Mouse (Mus musculus): Measurements from ENCODE around the gene Lsamp. TPM values are rescaled to one million over a fixed set of nuclear protein-coding genes. Genes with fewer than 3 reads are reported as not detected.

Gene Lsamp
- polyA plus RNA-seq, 1 experiment, result not detected

DNA sequence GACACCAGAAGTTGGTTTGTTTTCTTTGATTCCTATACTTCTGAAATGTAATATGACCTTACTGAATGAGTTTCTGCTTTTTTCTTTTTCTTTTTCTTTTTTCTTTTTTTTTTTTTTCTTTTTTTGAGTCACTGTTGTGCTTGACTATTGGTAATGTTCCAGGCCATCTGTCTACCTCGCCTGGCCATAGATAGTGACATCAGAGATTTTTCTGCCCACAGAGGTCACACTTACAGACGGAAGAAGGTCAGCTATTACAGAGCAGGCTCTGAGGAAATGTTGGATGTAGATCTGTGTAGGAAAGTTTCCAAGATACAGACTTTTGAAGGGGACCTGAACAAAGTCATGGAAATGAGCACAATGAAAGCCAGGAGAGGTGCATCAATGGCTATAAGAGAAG lies 76.3 kb downstream of the Lsamp start:
- TF ChIP-seq CTCF (IDR thresholded peaks at IDR 0.05; ENCODE audit: low read depth, low read length) (no peak), POLR2A (IDR thresholded peaks at IDR 0.05; ENCODE audit: insufficient read depth, low read length) (no peak), EP300 (IDR thresholded peaks at IDR 0.05; ENCODE audit: insufficient read depth, low read depth, low read length) (no peak)
- no peaks in the 10 kb centered on the region for H3K4me1 ChIP-seq (ENCODE audit: control insufficient read depth, insufficient read depth, low read length)
- H3K27ac ChIP-seq (ENCODE audit: insufficient read depth, low read length), result no peak overlapping the region
- no peaks in the 10 kb centered on the region for H3K9me3 ChIP-seq (replicated peaks; ENCODE audit: control insufficient read depth, insufficient read depth, low read length, poor library complexity, severe bottlenecking)
- H3K27me3 ChIP-seq (ENCODE audit: control insufficient read depth, insufficient read depth, low read length, poor library complexity, severe bottlenecking), result no peaks in the 10 kb centered on the region
- H3K4me3 ChIP-seq (ENCODE audit: low read depth, low read length), result no peak overlapping the region
- no peak overlapping the region for H3K9ac ChIP-seq (ENCODE audit: low read depth, poor library complexity, severe bottlenecking)
- no peaks in the 10 kb centered on the region for H3K36me3 ChIP-seq (ENCODE audit: control insufficient read depth, insufficient read depth, low read length, poor library complexity, severe bottlenecking)

DNA sequence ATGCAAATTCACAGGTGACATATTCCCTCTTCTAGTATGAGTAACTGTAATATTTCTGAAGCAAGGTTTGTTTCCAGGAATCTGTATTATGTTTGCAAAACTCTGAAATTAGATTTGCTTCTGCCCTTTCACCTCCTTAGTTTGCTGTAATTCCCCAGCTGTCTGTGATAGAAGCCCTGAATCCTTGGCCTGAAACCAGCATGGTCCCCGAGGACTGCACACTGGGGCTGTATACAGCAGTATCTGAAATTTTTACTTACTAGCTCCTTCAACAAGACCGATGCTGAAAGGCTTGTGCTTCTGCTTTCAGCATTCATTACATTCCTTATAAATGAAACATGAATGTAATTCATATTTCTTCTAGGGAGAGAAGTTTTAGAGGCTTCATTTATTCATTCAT lies 91.4 kb downstream of the Lsamp start:
- H3K4me3 ChIP-seq (ENCODE audit: low read depth, low read length), result no peak overlapping the region
- H3K27ac ChIP-seq (ENCODE audit: insufficient read depth, low read length), result no peak overlapping the region
- H3K4me1 ChIP-seq (ENCODE audit: control insufficient read depth, insufficient read depth, low read length), result no peaks in the 10 kb centered on the region
- no peaks in the 10 kb centered on the region for H3K27me3 ChIP-seq (ENCODE audit: control insufficient read depth, insufficient read depth, low read length, poor library complexity, severe bottlenecking)
- no peak overlapping the region for H3K9ac ChIP-seq (ENCODE audit: low read depth, poor library complexity, severe bottlenecking)
- no peaks in the 10 kb centered on the region for H3K36me3 ChIP-seq (ENCODE audit: control insufficient read depth, insufficient read depth, low read length, poor library complexity, severe bottlenecking)
- H3K9me3 ChIP-seq (replicated peaks; ENCODE audit: control insufficient read depth, insufficient read depth, low read length, poor library complexity, severe bottlenecking), result no peaks in the 10 kb centered on the region
- no peak for TF ChIP-seq CTCF (IDR thresholded peaks at IDR 0.05; ENCODE audit: low read depth, low read length)
- no peak for TF ChIP-seq POLR2A (IDR thresholded peaks at IDR 0.05; ENCODE audit: insufficient read depth, low read length)
- no peak for TF ChIP-seq EP300 (IDR thresholded peaks at IDR 0.05; ENCODE audit: insufficient read depth, low read depth, low read length)

DNA sequence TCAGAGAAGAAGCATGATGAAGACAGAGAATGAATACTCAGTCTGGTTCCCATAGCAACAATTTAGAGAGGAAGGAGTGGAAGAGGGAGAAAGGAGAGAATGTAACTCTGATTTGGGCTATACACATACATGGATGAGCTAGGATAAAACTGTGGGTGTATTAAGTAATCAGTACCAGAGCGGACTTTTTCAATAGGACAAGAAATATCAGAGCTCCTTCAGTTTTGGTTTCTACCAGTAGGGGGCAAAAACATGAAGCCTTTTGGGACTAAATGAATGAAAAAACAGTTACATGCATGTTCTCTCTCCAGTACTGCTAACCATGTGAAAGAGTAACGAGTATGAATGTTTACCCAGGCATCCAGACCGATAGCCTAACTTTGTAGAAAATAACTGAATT lies 96.1 kb downstream of the Lsamp start:
- no peaks in the 10 kb centered on the region for H3K9me3 ChIP-seq (replicated peaks; ENCODE audit: control insufficient read depth, insufficient read depth, low read length, poor library complexity, severe bottlenecking)
- H3K36me3 ChIP-seq (ENCODE audit: control insufficient read depth, insufficient read depth, low read length, poor library complexity, severe bottlenecking), result no peaks in the 10 kb centered on the region
- H3K27ac ChIP-seq (ENCODE audit: insufficient read depth, low read length), result no peak overlapping the region
- no peaks in the 10 kb centered on the region for H3K4me1 ChIP-seq (ENCODE audit: control insufficient read depth, insufficient read depth, low read length)
- H3K9ac ChIP-seq (ENCODE audit: low read depth, poor library complexity, severe bottlenecking), result no peak overlapping the region
- TF ChIP-seq EP300 (IDR thresholded peaks at IDR 0.05; ENCODE audit: insufficient read depth, low read depth, low read length) (no peak), CTCF (IDR thresholded peaks at IDR 0.05; ENCODE audit: low read depth, low read length) (no peak), POLR2A (IDR thresholded peaks at IDR 0.05; ENCODE audit: insufficient read depth, low read length) (no peak)
- H3K4me3 ChIP-seq (ENCODE audit: low read depth, low read length), result no peak overlapping the region
- no peaks in the 10 kb centered on the region for H3K27me3 ChIP-seq (ENCODE audit: control insufficient read depth, insufficient read depth, low read length, poor library complexity, severe bottlenecking)

DNA sequence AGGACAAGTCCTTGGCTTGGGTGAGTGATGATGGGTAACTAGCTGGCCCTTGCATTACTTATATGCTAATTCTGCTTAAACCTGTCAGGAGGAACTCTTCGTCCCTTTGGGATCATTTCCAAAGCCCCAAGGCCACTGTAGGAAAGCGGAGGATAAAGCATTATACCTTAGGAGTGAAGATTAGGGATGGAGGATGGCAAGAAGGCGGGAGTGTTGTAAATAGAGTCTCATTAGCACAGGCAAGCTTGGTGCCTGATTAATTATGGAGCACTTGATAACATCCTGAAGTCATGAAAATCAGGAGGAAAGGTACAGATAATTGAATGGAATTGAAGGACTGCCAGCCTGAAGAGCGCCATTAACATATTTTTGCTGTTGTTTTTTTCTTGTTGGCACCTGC lies 120.2 kb downstream of the Lsamp start:
- no peaks in the 10 kb centered on the region for H3K36me3 ChIP-seq (ENCODE audit: control insufficient read depth, insufficient read depth, low read length, poor library complexity, severe bottlenecking)
- TF ChIP-seq POLR2A (IDR thresholded peaks at IDR 0.05; ENCODE audit: insufficient read depth, low read length) (no peak), EP300 (IDR thresholded peaks at IDR 0.05; ENCODE audit: insufficient read depth, low read depth, low read length) (no peak), CTCF (IDR thresholded peaks at IDR 0.05; ENCODE audit: low read depth, low read length) (no peak)
- H3K27me3 ChIP-seq (ENCODE audit: control insufficient read depth, insufficient read depth, low read length, poor library complexity, severe bottlenecking), result no peaks in the 10 kb centered on the region
- H3K9me3 ChIP-seq (replicated peaks; ENCODE audit: control insufficient read depth, insufficient read depth, low read length, poor library complexity, severe bottlenecking), result no peaks in the 10 kb centered on the region
- H3K27ac ChIP-seq (ENCODE audit: insufficient read depth, low read length), result no peak overlapping the region
- no peaks in the 10 kb centered on the region for H3K4me1 ChIP-seq (ENCODE audit: control insufficient read depth, insufficient read depth, low read length)
- no peak overlapping the region for H3K9ac ChIP-seq (ENCODE audit: low read depth, poor library complexity, severe bottlenecking)
- no peak overlapping the region for H3K4me3 ChIP-seq (ENCODE audit: low read depth, low read length)

DNA sequence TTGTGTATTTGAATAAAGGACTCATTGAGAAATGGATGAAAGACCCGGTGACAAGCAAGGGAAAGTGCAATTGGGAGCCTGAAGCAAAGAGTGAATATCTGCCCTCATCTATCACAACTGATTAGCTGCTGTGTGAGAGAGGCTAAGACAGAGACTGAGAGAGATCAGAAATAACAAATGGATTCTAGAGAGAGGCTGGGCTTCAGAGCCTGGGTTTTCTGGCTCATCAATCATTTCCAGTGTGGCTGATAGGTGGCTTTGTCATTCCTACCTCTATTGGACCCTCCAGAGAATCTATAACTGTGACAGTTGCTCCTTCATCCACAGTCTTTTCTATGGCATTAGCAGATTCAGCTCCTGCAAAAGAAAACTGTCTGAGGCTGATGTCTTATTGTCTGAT lies 198.8 kb downstream of the Lsamp start:
- Histone ChIP-seq H3K4me3 (ENCODE audit: low read depth, low read length) (no peak overlapping the region), H3K4me1 (ENCODE audit: control insufficient read depth, insufficient read depth, low read length) (no peaks in the 10 kb centered on the region), H3K27me3 (ENCODE audit: control insufficient read depth, insufficient read depth, low read length, poor library complexity, severe bottlenecking) (no peaks in the 10 kb centered on the region), H3K36me3 (ENCODE audit: control insufficient read depth, insufficient read depth, low read length, poor library complexity, severe bottlenecking) (no peaks in the 10 kb centered on the region), H3K27ac (ENCODE audit: insufficient read depth, low read length) (no peak overlapping the region), H3K9me3 (replicated peaks; ENCODE audit: control insufficient read depth, insufficient read depth, low read length, poor library complexity, severe bottlenecking) (no peaks in the 10 kb centered on the region), H3K9ac (ENCODE audit: low read depth, poor library complexity, severe bottlenecking) (no peak overlapping the region)
- no peak for TF ChIP-seq POLR2A (IDR thresholded peaks at IDR 0.05; ENCODE audit: insufficient read depth, low read length)
- TF ChIP-seq CTCF (IDR thresholded peaks at IDR 0.05; ENCODE audit: low read depth, low read length), result no peak
- no peak for TF ChIP-seq EP300 (IDR thresholded peaks at IDR 0.05; ENCODE audit: insufficient read depth, low read depth, low read length)

DNA sequence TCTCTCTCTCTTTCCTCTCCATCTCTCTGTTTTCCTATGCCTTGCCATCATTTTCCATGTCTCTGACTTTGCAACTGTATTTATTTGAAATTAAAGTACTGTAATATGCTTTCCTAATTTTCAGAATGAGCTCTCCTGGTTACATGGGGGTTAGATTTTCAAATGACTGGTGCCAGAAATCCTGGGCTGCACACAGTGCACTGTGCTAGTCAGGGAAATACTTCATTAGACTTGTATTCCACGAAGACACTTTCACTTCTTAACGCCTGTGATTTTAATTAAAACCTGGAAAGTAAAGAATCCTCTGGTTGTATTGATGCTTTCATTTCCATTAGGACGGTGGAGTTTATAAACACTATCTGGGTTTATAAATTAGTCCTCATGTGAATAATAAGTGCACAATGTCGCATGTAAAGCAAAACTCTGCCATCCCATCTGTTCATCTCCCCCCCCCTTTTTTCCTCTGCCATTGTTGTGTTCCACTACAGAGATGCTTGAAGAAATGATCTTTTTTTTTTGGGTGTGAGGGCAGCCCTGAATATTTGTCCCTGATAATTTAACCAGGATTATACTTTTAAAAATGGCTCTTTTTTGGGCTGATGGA lies 203.9 kb downstream of the Lsamp start:
- Histone ChIP-seq H3K27ac (ENCODE audit: insufficient read depth, low read length) (no peak overlapping the region), H3K9ac (ENCODE audit: low read depth, poor library complexity, severe bottlenecking) (no peak overlapping the region), H3K9me3 (replicated peaks; ENCODE audit: control insufficient read depth, insufficient read depth, low read length, poor library complexity, severe bottlenecking) (no peaks in the 10 kb centered on the region), H3K27me3 (ENCODE audit: control insufficient read depth, insufficient read depth, low read length, poor library complexity, severe bottlenecking) (no peaks in the 10 kb centered on the region), H3K36me3 (ENCODE audit: control insufficient read depth, insufficient read depth, low read length, poor library complexity, severe bottlenecking) (no peaks in the 10 kb centered on the region), H3K4me3 (ENCODE audit: low read depth, low read length) (no peak overlapping the region), H3K4me1 (ENCODE audit: control insufficient read depth, insufficient read depth, low read length) (no peaks in the 10 kb centered on the region)
- TF ChIP-seq POLR2A (IDR thresholded peaks at IDR 0.05; ENCODE audit: insufficient read depth, low read length) (no peak), EP300 (IDR thresholded peaks at IDR 0.05; ENCODE audit: insufficient read depth, low read depth, low read length) (no peak), CTCF (IDR thresholded peaks at IDR 0.05; ENCODE audit: low read depth, low read length) (no peak)
